Mouse (Mus musculus) embryonic facial prominence, embryonic 13.5 days (tissue): ENCODE results near the gene Itpr1. TPM values are rescaled to one million over a fixed set of nuclear protein-coding genes. Genes with fewer than 3 reads are reported as not detected.

Experiments
- ATAC-seq: fragments of 200-750 bp; cut with Nextera tagmentation; 2 replicates; pipeline ENCODE4 v1.8.0; 2017; ENCODE audit warnings: low read depth; ENCODE audit not compliant: insufficient number of reproducible peaks, insufficient read depth, low FRiP score, low TSS enrichment
- H3K27ac ChIP-seq: fragments of 300-500 bp; sonication (generic); 2 replicates; pipeline ENCODE4 v1.5.1; 2015; ENCODE audit warnings: moderate library complexity, mild to moderate bottlenecking, inconsistent platforms
- H3K27me3 ChIP-seq: fragments of 300-500 bp; sonication (generic); 2 replicates; pipeline ENCODE4 v1.6.1; 2015; ENCODE audit warnings: mild to moderate bottlenecking, inconsistent platforms
- H3K36me3 ChIP-seq: fragments of 300-500 bp; sonication (generic); 2 replicates; pipeline ENCODE4 v1.6.1; 2015; ENCODE audit warnings: mild to moderate bottlenecking, inconsistent platforms
- H3K4me1 ChIP-seq: fragments of 300-500 bp; sonication (generic); 2 replicates; pipeline ENCODE4 v1.6.1; 2015; ENCODE audit warnings: inconsistent platforms
- H3K4me2 ChIP-seq: fragments of 300-500 bp; sonication (generic); 2 replicates; pipeline ENCODE4 v1.6.1; 2015; ENCODE audit warnings: moderate library complexity, mild to moderate bottlenecking, inconsistent platforms
- H3K4me3 ChIP-seq: fragments of 300-500 bp; sonication (generic); 2 replicates; pipeline ENCODE4 v1.5.1; 2015; ENCODE audit warnings: mild to moderate bottlenecking, inconsistent platforms
- H3K9ac ChIP-seq: fragments of 300-500 bp; sonication (generic); 2 replicates; pipeline ENCODE4 v1.6.1; 2015; ENCODE audit warnings: mild to moderate bottlenecking, inconsistent platforms
- H3K9me3 ChIP-seq: fragments of 300-500 bp; sonication (generic); 2 replicates; pipeline ENCODE4 v1.6.1; 2016; ENCODE audit warnings: inconsistent platforms
- WGBS: fragments of 180-500 bp; shearing (Covaris S2); methylation state at CpG from one replicate; pipeline ENCODE4 v1.1.7; 2015; ENCODE audit warnings: mixed read lengths; 5-methylcytosine and 5-hydroxymethylcytosine counted together
- polyA plus RNA-seq: library from polyadenylated mRNA; unstranded; fragments of >200 nt; fragmentation: Nextera tagmentation; extraction: Ambion mirVana; gene quantifications from 2 replicates; pipeline ENCODE4 v1.2.1, GENCODE M21; 2015

The Itpr1 gene
- polyA plus RNA-seq, 1 experiment from 2014 or later, result 7.8 TPM

DNA sequence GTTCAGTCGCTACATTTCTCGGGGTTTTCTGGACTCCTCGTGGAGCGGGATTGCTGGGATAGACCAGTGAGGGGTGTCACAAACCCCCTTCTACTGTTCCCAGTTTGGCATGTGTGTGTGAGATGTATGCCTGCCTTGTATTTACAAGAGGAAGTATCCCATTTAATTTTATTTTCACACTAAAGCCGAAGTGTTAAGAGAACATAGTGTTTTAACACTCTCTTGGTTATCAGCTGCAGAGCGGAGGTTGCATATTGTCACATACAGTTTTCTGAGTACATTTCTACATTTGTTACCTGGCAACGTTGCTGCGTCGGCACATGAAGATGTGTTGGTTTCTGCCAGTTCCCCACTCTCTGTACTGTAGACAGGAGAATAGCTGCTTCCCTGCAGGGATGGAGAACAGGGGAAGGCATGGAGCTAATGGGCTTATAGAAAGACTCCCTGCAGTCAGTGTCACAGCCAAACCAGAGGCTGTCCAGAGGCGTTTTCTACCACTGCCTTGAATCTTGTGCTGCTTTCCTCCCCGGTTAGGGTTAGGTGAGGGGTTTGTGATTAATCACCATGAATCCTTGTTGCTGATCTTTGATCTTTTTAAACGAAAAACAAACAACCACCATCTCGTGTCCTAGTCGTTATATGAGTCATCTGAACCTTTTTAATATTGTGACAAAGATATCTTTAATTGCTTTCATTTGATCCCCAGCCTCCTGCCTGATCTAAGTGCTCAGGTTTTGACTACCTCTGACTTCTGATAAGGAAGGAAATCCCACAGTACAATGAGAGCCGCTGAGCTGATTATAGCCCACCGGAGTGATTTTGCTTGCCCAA lies 241.4 kb downstream of the Itpr1 start:
- Histone ChIP-seq H3K4me3 (no peak overlapping the region), H3K4me1 (peaks cover 39% of the 10 kb centered on the region), H3K27ac (no peak overlapping the region), H3K36me3 (no peaks in the 10 kb centered on the region), H3K9me3 (no peaks in the 10 kb centered on the region), H3K4me2 (no peak overlapping the region), H3K9ac (no peak overlapping the region), H3K27me3 (no peaks in the 10 kb centered on the region)
- ATAC-seq, result no peak
- 73% methylated on average over 16 of the region's 16 CpGs for whole genome bisulfite sequencing

DNA sequence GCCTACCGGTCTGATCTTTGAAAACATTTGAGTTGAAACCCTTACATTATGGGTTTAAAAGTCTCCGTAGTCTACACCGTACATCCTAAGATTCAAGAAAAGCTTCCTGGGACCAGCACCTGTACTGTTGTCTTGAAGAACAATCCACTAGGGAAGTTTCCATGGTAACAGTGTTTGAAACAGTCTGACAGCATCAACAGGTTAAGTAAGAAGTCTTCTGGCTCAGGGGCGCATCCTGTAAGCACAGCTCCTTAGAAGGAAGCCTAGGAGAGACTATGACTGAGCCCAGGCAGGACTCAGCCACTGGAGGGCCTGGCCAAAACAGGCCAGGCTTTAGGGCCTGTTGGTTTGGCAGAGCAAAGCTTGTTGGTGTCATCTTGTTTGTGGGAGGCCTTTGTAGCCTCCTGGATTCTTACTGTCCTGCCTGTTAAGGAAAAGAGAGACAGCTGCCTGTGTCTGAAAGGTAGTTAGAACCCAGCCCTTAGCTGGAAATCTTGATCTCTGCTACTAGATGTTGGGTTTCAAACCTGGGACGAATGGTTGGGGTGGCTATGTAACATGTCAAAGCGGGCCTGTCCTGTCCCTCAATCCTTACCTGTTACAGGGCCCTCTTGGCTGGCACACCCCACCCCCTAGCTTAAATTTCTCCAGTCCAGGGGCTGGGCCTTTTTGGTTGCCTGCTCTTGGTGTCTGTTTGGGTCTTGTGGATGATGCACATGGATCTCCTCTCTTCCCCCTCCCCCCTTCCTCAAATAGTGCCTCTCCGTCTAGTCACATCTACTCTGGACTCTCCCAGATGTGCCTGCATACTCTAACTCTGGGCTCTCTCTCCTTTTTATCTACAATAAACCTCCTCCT lies 242.3 kb downstream of the Itpr1 start:
- Histone ChIP-seq H3K9ac (no peak overlapping the region), H3K27me3 (no peaks in the 10 kb centered on the region), H3K4me3 (no peak overlapping the region), H3K9me3 (no peaks in the 10 kb centered on the region), H3K36me3 (no peaks in the 10 kb centered on the region), H3K4me1 (peaks cover 39% of the 10 kb centered on the region), H3K27ac (peak overlapping the region; percentile 36), H3K4me2 (no peak overlapping the region)
- no peak for ATAC-seq
- 86% methylated on average over 7 of the region's 7 CpGs for WGBS

DNA sequence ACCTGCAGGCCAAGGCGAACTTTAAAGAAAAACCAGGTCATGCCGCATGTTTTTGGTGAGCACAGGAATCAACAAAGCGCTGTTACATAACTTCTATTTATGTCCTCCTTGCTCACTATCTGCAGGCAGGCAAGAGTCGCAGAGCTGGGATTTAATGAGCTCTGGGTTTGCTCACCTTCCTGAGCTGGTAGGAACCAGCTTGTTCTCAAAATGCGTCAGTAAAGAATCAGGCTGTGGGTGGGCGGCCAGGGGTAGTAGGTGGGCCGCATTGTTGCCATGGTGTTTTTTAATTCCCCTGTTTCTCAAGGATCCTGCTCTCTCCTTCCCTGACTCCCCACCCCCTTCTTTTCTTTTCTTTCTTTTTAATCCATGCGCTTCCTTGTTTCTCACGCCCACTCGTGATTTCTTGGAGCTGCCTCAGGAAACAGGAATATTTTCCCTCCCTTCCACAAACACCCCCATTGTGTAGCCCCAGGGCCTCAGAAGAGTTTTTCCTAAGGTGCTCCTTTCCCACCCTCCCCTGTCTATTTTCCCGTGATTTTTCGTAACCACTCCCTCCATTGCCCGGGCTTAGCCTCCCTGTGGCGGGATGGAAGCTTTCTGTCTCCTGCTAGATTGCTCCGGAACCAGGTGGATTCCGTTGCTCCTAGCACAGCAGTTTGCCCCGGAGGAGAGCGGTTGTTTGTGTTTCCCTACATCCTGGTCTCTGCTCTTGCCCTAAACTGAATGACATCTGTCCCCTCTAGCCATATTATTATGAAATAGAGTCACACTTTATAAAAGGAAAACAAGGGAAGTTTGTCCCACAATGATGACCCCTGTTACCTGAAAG lies 243.6 kb downstream of the Itpr1 start:
- H3K9ac ChIP-seq, result peak overlapping the region; percentile 55
- 11% methylated on average over 18 of the region's 18 CpGs for WGBS
- peak overlapping the region; percentile 55 for H3K4me2 ChIP-seq
- no peaks in the 10 kb centered on the region for H3K9me3 ChIP-seq
- no peaks in the 10 kb centered on the region for H3K27me3 ChIP-seq
- peaks cover 39% of the 10 kb centered on the region for H3K4me1 ChIP-seq
- peak overlapping the region; percentile 78 for H3K27ac ChIP-seq
- H3K36me3 ChIP-seq, result no peaks in the 10 kb centered on the region
- ATAC-seq, result no peak
- peak overlapping the region; percentile 10; the same call in 1 of the 2 replicates for H3K4me3 ChIP-seq

DNA sequence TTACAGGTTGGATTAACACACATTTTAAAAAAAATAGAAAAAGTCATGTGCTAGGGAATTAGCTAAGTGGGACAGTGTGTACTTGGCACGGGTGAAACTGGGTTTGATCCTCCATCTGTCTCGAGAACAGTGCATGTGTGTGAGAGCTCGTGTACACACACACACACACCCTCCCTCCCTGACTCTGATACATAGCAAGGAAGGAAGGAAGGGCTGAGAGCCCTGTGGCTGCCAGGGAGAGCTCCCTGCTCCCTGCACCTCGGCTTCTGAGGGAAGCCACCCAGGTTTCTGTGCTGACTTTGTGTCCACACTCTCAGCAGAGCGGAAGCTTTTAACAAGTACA lies 244.1 kb downstream of the Itpr1 start:
- Histone ChIP-seq H3K4me2 (peak overlapping the region; percentile 55), H3K36me3 (no peaks in the 10 kb centered on the region), H3K9me3 (no peaks in the 10 kb centered on the region), H3K9ac (no peak overlapping the region), H3K27ac (peak overlapping the region; percentile 78), H3K27me3 (no peaks in the 10 kb centered on the region), H3K4me3 (no peak overlapping the region), H3K4me1 (peaks cover 39% of the 10 kb centered on the region)
- 3% methylated on average over 5 of the region's 5 CpGs for WGBS
- peak; percentile 48 for ATAC-seq

DNA sequence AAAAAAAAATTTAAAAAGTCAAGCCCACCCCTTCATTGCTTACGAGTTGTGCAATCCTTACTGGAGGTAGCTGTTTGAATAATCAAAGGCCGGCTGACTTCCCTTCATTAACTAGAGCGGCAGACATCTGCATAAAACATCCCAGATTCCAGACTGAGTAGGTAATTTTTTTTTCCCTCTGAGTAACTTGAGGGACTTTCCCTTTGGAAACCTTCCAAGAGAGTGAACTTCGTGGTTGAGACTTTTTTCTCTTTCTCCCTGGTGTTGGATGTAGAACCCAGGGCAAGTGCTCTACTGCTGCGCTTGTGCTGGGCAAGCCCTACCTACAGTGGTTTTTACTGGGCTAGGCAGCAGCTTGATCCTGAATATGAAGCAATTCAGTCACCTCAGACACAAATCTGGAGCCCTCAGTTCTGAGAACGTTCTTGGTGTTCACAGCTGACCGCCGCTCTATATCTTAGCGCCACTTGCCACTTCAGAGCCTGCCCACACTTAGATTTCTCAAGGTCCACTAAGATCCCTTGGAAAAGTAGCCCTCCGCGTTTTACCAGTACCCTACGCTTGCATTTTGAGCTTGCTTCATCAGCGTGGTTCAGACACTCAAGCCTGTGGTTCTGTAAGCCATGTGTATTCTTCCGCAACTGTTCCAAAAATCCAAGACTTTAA lies 244.8 kb downstream of the Itpr1 start:
- Histone ChIP-seq H3K27me3 (no peaks in the 10 kb centered on the region), H3K36me3 (no peaks in the 10 kb centered on the region), H3K4me3 (no peak overlapping the region), H3K9ac (no peak overlapping the region), H3K27ac (peak overlapping the region; percentile 74), H3K4me2 (peak overlapping the region; percentile 1; the same call in 1 of the 2 replicates), H3K9me3 (no peaks in the 10 kb centered on the region), H3K4me1 (peaks cover 39% of the 10 kb centered on the region)
- ATAC-seq, result no peak
- WGBS, result 39% methylated on average over 14 of the region's 14 CpGs

DNA sequence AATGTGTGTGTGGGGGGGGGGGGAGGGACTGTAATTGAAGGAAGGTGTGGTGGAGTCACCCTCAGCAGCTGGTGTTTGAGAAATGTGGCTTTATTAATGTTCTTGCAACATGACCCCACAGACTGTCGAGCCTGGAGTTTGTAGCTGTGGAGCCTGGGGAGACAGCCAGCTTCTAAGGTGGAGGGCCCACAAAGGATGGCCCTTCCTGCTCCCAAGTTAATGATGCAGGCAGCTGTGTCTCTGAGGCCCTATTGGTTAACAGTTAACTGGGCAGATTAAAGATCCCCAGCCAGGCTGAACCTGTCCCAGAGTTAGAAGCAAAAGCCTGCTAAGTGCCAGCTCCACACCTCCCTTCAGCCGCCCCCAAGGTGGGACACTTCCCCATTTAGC lies 245.3 kb downstream of the Itpr1 start:
- Histone ChIP-seq H3K9me3 (no peaks in the 10 kb centered on the region), H3K4me1 (peaks cover 39% of the 10 kb centered on the region), H3K27ac (peak overlapping the region; percentile 74; the same call in 1 of the 2 replicates), H3K27me3 (no peaks in the 10 kb centered on the region), H3K4me3 (no peak overlapping the region), H3K9ac (no peak overlapping the region), H3K36me3 (no peaks in the 10 kb centered on the region), H3K4me2 (no peak overlapping the region)
- 33% methylated on average over 2 of the region's 2 CpGs for WGBS
- no peak for ATAC-seq

DNA sequence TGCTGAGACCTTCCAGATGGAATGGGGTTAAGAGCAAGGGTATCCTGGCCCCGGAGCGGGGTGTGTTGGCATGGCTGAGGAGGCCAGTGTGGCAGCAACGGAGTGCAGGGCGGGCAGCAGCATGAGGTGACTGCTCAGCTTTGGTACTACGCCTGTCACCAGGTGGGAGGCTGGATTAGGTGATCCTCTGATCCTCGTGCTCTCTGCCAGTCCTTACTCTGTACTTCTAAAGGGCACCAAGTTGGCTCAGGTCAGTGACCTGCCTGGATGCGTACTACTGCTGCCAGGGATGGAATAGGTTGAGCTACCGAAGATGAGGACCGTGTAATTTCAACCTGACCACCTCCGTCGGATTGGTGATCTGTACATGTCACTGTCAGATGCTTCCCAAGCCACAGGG lies 245.9 kb downstream of the Itpr1 start:
- Histone ChIP-seq H3K4me2 (no peak overlapping the region), H3K4me3 (no peak overlapping the region), H3K27me3 (no peaks in the 10 kb centered on the region), H3K9me3 (no peaks in the 10 kb centered on the region), H3K4me1 (peaks cover 39% of the 10 kb centered on the region), H3K9ac (no peak overlapping the region), H3K27ac (no peak overlapping the region), H3K36me3 (no peaks in the 10 kb centered on the region)
- ATAC-seq, result no peak
- WGBS, result 85% methylated on average over 11 of the region's 11 CpGs

DNA sequence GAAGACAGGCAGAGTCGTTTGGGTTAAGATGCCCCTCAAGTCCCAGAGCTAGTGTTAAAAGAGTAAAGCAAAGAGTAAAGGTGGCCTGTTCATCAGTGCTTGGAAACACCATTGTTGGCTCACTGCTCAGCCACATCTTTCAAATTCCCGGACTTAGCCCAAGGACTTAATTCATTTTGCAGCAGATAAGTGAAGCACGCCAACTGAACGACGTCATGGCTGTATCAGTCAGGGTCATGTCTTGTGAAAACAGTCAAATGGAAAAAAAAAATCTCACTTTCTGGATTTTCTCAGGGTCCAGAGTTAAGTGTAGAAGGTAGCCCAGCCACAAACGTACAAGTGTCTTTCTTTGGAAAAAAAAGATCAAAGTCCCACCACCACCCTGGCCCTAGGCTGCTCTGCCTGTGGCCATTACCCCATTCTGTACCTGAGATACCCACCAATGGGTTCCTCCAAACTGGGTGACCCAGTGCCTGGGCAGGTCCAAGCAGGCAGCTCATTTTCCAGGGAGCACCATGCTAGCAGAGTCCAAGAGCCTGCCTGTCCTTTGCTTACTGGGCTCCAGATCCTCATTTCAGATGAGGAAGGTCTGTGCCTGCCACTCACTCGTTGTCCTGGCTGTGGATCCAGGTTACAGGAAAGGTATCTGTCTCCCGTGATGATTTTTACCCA lies 251.5 kb downstream of the Itpr1 start:
- Histone ChIP-seq H3K4me2 (no peak overlapping the region), H3K27me3 (no peaks in the 10 kb centered on the region), H3K9me3 (no peaks in the 10 kb centered on the region), H3K4me1 (peaks cover 3% of the 10 kb centered on the region; the same call in 1 of the 2 replicates), H3K36me3 (no peaks in the 10 kb centered on the region), H3K4me3 (no peak overlapping the region), H3K9ac (no peak overlapping the region), H3K27ac (no peak overlapping the region)
- WGBS, result 81% methylated on average over 8 of the region's 8 CpGs
- ATAC-seq, result no peak

DNA sequence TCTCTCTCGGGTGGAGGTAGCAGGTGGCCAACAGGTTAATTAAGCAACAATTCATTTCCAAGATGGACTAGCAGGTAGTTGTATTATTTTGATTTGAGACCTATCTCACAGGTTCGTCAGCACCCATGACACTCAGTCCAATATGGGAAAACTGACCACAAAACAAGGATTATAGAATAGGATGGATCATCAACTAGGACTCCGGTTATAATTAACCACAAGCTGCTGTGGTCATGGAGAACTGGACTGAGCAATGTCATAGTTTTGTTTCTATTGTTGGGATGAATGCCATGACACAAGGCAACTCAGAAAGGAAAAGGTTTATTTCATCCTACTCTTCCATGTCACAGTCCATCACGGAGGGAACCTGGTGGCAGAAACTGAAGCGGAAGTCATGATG lies 252.3 kb downstream of the Itpr1 start:
- no peaks in the 10 kb centered on the region for H3K36me3 ChIP-seq
- H3K4me1 ChIP-seq, result peaks cover 3% of the 10 kb centered on the region; the same call in 1 of the 2 replicates
- no peaks in the 10 kb centered on the region for H3K27me3 ChIP-seq
- no peaks in the 10 kb centered on the region for H3K9me3 ChIP-seq
- H3K9ac ChIP-seq, result no peak overlapping the region
- H3K27ac ChIP-seq, result no peak overlapping the region
- WGBS, result 89% methylated on average over 5 of the region's 5 CpGs
- no peak overlapping the region for H3K4me2 ChIP-seq
- ATAC-seq, result no peak
- H3K4me3 ChIP-seq, result no peak overlapping the region

DNA sequence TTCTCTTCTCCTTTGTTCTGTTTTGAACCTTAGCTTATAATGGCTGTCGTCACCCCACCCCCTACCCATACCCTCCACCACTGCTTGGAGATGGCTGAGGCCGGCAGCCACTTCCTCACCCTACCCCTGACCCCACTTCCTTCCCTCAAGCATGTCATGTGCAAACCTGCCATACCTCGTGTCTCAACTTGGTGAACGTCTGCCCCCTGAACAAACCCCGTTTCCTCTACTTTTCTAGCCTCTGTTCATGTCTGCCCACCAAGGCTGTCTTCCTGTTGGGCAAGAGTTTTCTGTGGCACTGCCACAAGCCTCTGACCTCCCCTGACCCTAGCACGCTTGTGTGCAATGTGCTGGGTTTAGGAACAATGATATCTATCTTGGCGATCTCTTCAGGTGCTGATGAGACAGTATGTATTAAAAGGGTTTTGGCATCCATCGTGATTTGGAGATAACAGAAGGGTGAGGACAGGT lies 253.2 kb downstream of the Itpr1 start:
- Histone ChIP-seq H3K4me2 (no peak overlapping the region), H3K4me1 (peaks cover 3% of the 10 kb centered on the region; the same call in 1 of the 2 replicates), H3K9ac (no peak overlapping the region), H3K36me3 (0 out of 2 replicates have a peak, but pooled peaks cover 2% of the 10 kb centered on the region), H3K4me3 (no peak overlapping the region), H3K9me3 (no peaks in the 10 kb centered on the region), H3K27me3 (no peaks in the 10 kb centered on the region), H3K27ac (no peak overlapping the region)
- WGBS, result 64% methylated on average over 8 of the region's 8 CpGs
- no peak for ATAC-seq
